Mouse (Mus musculus): ENCODE data around the gene Tmem41a. TPM values are rescaled to one million over a fixed set of nuclear protein-coding genes. Genes with fewer than 3 reads are reported as not detected.

Gene Tmem41a
- polyA plus RNA-seq, 1 experiment = 15.4 TPM

DNA sequence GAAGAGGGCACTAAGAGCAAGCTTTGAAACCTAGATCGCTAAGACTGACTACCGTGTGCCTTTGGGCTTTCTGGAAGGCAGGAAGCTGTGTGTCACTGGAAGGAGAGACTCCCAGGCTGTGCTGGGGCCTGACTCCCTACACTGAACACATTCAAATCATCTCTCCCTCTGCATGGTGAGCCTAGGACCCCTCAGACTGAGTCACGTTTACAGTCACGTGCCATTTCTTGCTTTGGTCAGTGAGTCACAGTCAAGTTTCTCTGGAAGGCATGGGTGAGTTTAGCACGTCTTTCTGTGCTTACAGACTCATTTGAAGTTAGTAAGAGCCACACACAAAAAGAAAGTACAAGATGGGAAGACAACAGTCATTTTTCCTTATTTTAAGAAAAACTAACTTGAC lies 46.1 kb downstream of the Tmem41a start:
- no peak for TF ChIP-seq CEBPB (IDR thresholded peaks at IDR 0.05; ENCODE audit: low read depth)
- TF ChIP-seq MYOD1 (IDR thresholded peaks at IDR 0.05; ENCODE audit: control insufficient read depth, insufficient read length, low read depth) = no peak
- TF ChIP-seq USF1 (IDR thresholded peaks at IDR 0.05; ENCODE audit: low read depth) = peak; percentile 93
- no peak for TF ChIP-seq FOSL1 (IDR thresholded peaks at IDR 0.05; ENCODE audit: insufficient read depth, low read length, poor library complexity, severe bottlenecking)
- no peak for TF ChIP-seq CTCF (IDR thresholded peaks at IDR 0.05; ENCODE audit: control insufficient read depth, insufficient read depth, insufficient read length)
- TF ChIP-seq MYOG (IDR thresholded peaks at IDR 0.05; ENCODE audit: control insufficient read depth, extremely low read depth, insufficient read length) = no peak
- TF ChIP-seq MAX (IDR thresholded peaks at IDR 0.05) = no peak
- H3K4me3 ChIP-seq (ENCODE audit: insufficient read depth, poor library complexity, severe bottlenecking) = no peak overlapping the region
- no peaks in the 10 kb centered on the region for H3K79me2 ChIP-seq (ENCODE audit: control insufficient read depth, insufficient read depth)
- no peaks in the 10 kb centered on the region for H3K79me3 ChIP-seq (ENCODE audit: low read depth)
- no peak overlapping the region for H3ac ChIP-seq (ENCODE audit: control insufficient read depth, insufficient read length, low read depth)
- H3K36me3 ChIP-seq (ENCODE audit: control insufficient read depth, insufficient read depth) = no peaks in the 10 kb centered on the region
- H3K27me3 ChIP-seq (ENCODE audit: control insufficient read depth, insufficient read depth, insufficient read length) = no peaks in the 10 kb centered on the region

DNA sequence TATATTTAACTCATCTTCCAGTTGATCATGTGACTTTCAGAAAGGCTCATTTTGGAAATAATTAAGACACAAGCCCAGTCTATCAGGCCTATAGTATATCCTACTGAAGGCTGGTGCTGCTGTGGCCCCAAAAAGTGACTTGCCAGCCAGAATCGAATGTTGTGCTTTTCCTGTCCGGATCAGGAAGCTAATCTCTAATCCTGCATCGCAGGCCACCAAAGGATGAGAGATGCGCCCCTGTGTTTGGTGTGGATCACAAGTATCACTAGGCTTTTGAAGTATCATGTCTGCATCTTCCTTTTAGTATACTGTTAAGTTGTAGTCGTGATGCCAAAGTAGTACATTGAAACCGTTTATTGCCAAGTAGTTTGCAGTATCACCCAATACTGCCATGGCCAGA lies 53.5 kb downstream of the Tmem41a start:
- no peak for TF ChIP-seq FOSL1 (IDR thresholded peaks at IDR 0.05; ENCODE audit: insufficient read depth, low read length, poor library complexity, severe bottlenecking)
- no peak for TF ChIP-seq MYOG (IDR thresholded peaks at IDR 0.05; ENCODE audit: control insufficient read depth, extremely low read depth, insufficient read length)
- TF ChIP-seq MYOD1 (IDR thresholded peaks at IDR 0.05; ENCODE audit: control insufficient read depth, insufficient read length, low read depth) = no peak
- no peak for TF ChIP-seq USF1 (IDR thresholded peaks at IDR 0.05; ENCODE audit: low read depth)
- TF ChIP-seq MAX (IDR thresholded peaks at IDR 0.05) = no peak
- no peak for TF ChIP-seq CEBPB (IDR thresholded peaks at IDR 0.05; ENCODE audit: low read depth)
- no peak for TF ChIP-seq CTCF (IDR thresholded peaks at IDR 0.05; ENCODE audit: control insufficient read depth, insufficient read depth, insufficient read length)
- Histone ChIP-seq H3K36me3 (ENCODE audit: control insufficient read depth, insufficient read depth) (no peaks in the 10 kb centered on the region), H3ac (ENCODE audit: control insufficient read depth, insufficient read length, low read depth) (no peak overlapping the region), H3K27me3 (ENCODE audit: control insufficient read depth, insufficient read depth, insufficient read length) (no peaks in the 10 kb centered on the region), H3K4me3 (ENCODE audit: insufficient read depth, poor library complexity, severe bottlenecking) (no peak overlapping the region), H3K79me2 (ENCODE audit: control insufficient read depth, insufficient read depth) (no peaks in the 10 kb centered on the region), H3K79me3 (ENCODE audit: low read depth) (no peaks in the 10 kb centered on the region)

DNA sequence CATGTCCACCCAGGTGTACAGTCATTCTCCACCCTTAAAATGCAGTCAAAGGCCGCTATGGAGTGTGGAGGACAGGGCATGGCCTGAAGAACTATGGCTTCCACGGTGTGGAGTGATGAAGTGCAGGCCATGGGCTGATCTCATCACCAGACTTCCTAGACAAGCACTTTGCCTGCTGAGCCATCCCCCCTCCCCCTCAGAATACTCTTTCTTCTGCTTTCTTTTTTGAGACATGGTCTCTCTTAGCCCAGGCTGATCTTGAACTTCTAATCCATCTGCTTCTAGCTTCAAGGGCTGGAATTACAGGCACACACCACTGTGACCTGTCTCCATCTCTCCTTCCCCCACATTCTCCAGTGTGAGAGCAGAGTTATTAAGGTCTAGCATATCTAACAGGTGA lies 59.8 kb downstream of the Tmem41a start:
- H3K27me3 ChIP-seq (ENCODE audit: control insufficient read depth, insufficient read depth, insufficient read length) = no peaks in the 10 kb centered on the region
- H3ac ChIP-seq (ENCODE audit: control insufficient read depth, insufficient read length, low read depth) = no peak overlapping the region
- H3K79me2 ChIP-seq (ENCODE audit: control insufficient read depth, insufficient read depth) = no peaks in the 10 kb centered on the region
- no peaks in the 10 kb centered on the region for H3K36me3 ChIP-seq (ENCODE audit: control insufficient read depth, insufficient read depth)
- no peak for TF ChIP-seq MAX (IDR thresholded peaks at IDR 0.05)
- no peak for TF ChIP-seq USF1 (IDR thresholded peaks at IDR 0.05; ENCODE audit: low read depth)
- no peak for TF ChIP-seq CEBPB (IDR thresholded peaks at IDR 0.05; ENCODE audit: low read depth)
- no peak for TF ChIP-seq FOSL1 (IDR thresholded peaks at IDR 0.05; ENCODE audit: insufficient read depth, low read length, poor library complexity, severe bottlenecking)
- TF ChIP-seq CTCF (IDR thresholded peaks at IDR 0.05; ENCODE audit: control insufficient read depth, insufficient read depth, insufficient read length) = no peak
- TF ChIP-seq MYOG (IDR thresholded peaks at IDR 0.05; ENCODE audit: control insufficient read depth, extremely low read depth, insufficient read length) = no peak
- no peak for TF ChIP-seq MYOD1 (IDR thresholded peaks at IDR 0.05; ENCODE audit: control insufficient read depth, insufficient read length, low read depth)
- H3K79me3 ChIP-seq (ENCODE audit: low read depth) = no peaks in the 10 kb centered on the region
- H3K4me3 ChIP-seq (ENCODE audit: insufficient read depth, poor library complexity, severe bottlenecking) = no peak overlapping the region

Other genes with a start within 250 kb of the Tmem41a start
- gene Ehhadh, start 159.7 kb downstream of the Tmem41a start, polyA plus RNA-seq (2012; fragmentation: generic; extraction: Trizol) = 0.15 TPM
- 0.12 TPM for gene Map3k13, start 153.2 kb downstream of the Tmem41a start, polyA plus RNA-seq (2012; fragmentation: generic; extraction: Trizol)
- gene Liph, start 48.1 kb upstream of the Tmem41a start, polyA plus RNA-seq (2012; fragmentation: generic; extraction: Trizol) = 0.05 TPM
- gene Senp2, start 61.9 kb upstream of the Tmem41a start, polyA plus RNA-seq (2012; fragmentation: generic; extraction: Trizol) = 14.5 TPM
- gene Igf2bp2, start 215.7 kb upstream of the Tmem41a start, polyA plus RNA-seq (2012; fragmentation: generic; extraction: Trizol) = 24.3 TPM